Mouse (Mus musculus): ENCODE results near the gene Lrrc52. TPM values are rescaled to one million over a fixed set of nuclear protein-coding genes. Genes with fewer than 3 reads are reported as not detected.

Gene Lrrc52
- total RNA-seq (2021) (1 to 10 TPM; 2.4 to 5.2 TPM), polyA plus RNA-seq (2012; rRNA removed) (0.39 and 1.6 TPM in 2 replicates)
- long read RNA-seq, partial matches to known transcripts, result 0 of 1 reads
- long read RNA-seq, other reads (novel, unspliced or antisense), result 0 of 1 reads

GRCm38 (mm10) chr1:167466765-167467426 is at the start of gene Lrrc52:
TSS of gene Lrrc52 (minus strand) at chr1:167466780.
- no peaks in the 10 kb centered on the region for H3K79me2 ChIP-seq (replicated peaks; ENCODE audit: control insufficient read depth, insufficient read depth, low read length)
- H3K27ac ChIP-seq, result peak within 1 kb of the TSS; percentile 88
- peak within 1 kb of the TSS; percentile 66 for H3K9ac ChIP-seq (ENCODE audit: low read depth, low read length)
- H3K4me1 ChIP-seq (ENCODE audit: control insufficient read depth, insufficient read depth, low read length), result peaks cover 6% of the 10 kb centered on the region
- WGBS, result 11% methylated on average over 9 of the region's 9 CpGs
- peak; percentile 75 to 88 for DNase-seq
- intact Hi-C loops (cut with DNase I), result loop anchor here (10.0 kb wide), 1 partner anchor 58 kb away; no protein-coding TSS in a partner anchor
- no peaks in the 10 kb centered on the region for H3K36me3 ChIP-seq (ENCODE audit: control insufficient read depth, insufficient read depth, low read length)
- TF ChIP-seq POLR2A (IDR thresholded peaks at IDR 0.05; ENCODE audit: insufficient read depth, low read depth, low read length) (no peak; the same call in 1 of the 2 replicates), EP300 (IDR thresholded peaks at IDR 0.05; ENCODE audit: insufficient read depth, low read depth, low read length) (peak; percentile 67; the same call in 1 of the 2 replicates)
- no peak within 1 kb of the TSS for H3K4me3 ChIP-seq
- no peaks in the 10 kb centered on the region for H3K27me3 ChIP-seq (ENCODE audit: control insufficient read depth, insufficient read depth, low read length)

DNA sequence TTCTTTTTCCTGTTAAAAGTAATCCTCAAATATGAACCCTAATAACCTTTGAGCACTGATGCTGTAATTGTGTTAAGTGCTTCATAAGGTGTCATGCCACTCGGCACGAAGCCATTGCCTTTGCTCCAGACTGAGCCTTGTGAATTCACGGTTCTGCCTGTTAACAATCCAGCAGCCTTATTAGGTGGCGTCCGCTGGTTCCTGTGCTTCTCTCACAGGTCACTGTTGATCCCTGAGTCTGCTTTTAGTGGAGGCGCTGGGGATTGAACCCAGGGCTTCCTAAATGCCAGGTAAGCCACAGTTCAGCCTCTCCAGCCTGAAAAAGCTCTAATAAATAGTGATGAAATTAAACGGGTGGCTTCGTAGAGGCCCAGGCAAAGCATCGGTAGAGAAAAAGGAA is 45.0 kb upstream of the Lrrc52 start:
- Histone ChIP-seq H3K79me2 (replicated peaks; ENCODE audit: control insufficient read depth, insufficient read depth, low read length) (no peaks in the 10 kb centered on the region), H3K4me3 (no peak overlapping the region), H3K27ac (no peak overlapping the region), H3K36me3 (ENCODE audit: control insufficient read depth, insufficient read depth, low read length) (no peaks in the 10 kb centered on the region), H3K4me1 (ENCODE audit: control insufficient read depth, insufficient read depth, low read length) (no peaks in the 10 kb centered on the region), H3K27me3 (ENCODE audit: control insufficient read depth, insufficient read depth, low read length) (no peaks in the 10 kb centered on the region), H3K9ac (ENCODE audit: low read depth, low read length) (no peak overlapping the region)
- intact Hi-C loops (cut with DNase I), result no loop called here
- 86% methylated on average over 9 of the region's 9 CpGs for WGBS
- TF ChIP-seq EP300 (IDR thresholded peaks at IDR 0.05; ENCODE audit: insufficient read depth, low read depth, low read length) (no peak), POLR2A (IDR thresholded peaks at IDR 0.05; ENCODE audit: insufficient read depth, low read depth, low read length) (no peak), CTCF (IDR thresholded peaks at IDR 0.05) (no peak)
- DNase-seq, result no peak

- no peak overlapping the region for H3K4me3 ChIP-seq
- no peak overlapping the region for H3K9ac ChIP-seq (ENCODE audit: low read depth, low read length)
- no peaks in the 10 kb centered on the region for H3K4me1 ChIP-seq (ENCODE audit: control insufficient read depth, insufficient read depth, low read length)
- no peak for DNase-seq
- no peak overlapping the region for H3K27ac ChIP-seq
- WGBS, result 82% methylated on average over 7 of the region's 7 CpGs
- intact Hi-C loops (cut with DNase I), result no loop called here
- H3K36me3 ChIP-seq (ENCODE audit: control insufficient read depth, insufficient read depth, low read length), result no peaks in the 10 kb centered on the region
- TF ChIP-seq CTCF (IDR thresholded peaks at IDR 0.05), result no peak
- TF ChIP-seq EP300 (IDR thresholded peaks at IDR 0.05; ENCODE audit: insufficient read depth, low read depth, low read length), result no peak
- TF ChIP-seq POLR2A (IDR thresholded peaks at IDR 0.05; ENCODE audit: insufficient read depth, low read depth, low read length), result no peak
- no peaks in the 10 kb centered on the region for H3K27me3 ChIP-seq (ENCODE audit: control insufficient read depth, insufficient read depth, low read length)
- no peaks in the 10 kb centered on the region for H3K79me2 ChIP-seq (replicated peaks; ENCODE audit: control insufficient read depth, insufficient read depth, low read length)
Observed at GRCm38 (mm10) chr1:167506048-167506447, 39.5 kb upstream of the Lrrc52 start.

GRCm38 (mm10) chr1:167505427-167505826 is 38.8 kb upstream of the Lrrc52 start:
- Histone ChIP-seq H3K27me3 (ENCODE audit: control insufficient read depth, insufficient read depth, low read length) (no peaks in the 10 kb centered on the region), H3K79me2 (replicated peaks; ENCODE audit: control insufficient read depth, insufficient read depth, low read length) (no peaks in the 10 kb centered on the region), H3K36me3 (ENCODE audit: control insufficient read depth, insufficient read depth, low read length) (no peaks in the 10 kb centered on the region), H3K4me1 (ENCODE audit: control insufficient read depth, insufficient read depth, low read length) (no peaks in the 10 kb centered on the region), H3K27ac (no peak overlapping the region), H3K4me3 (no peak overlapping the region), H3K9ac (ENCODE audit: low read depth, low read length) (no peak overlapping the region)
- intact Hi-C loops (cut with DNase I), result no loop called here
- no peak for DNase-seq
- no peak for TF ChIP-seq CTCF (IDR thresholded peaks at IDR 0.05)
- no peak for TF ChIP-seq POLR2A (IDR thresholded peaks at IDR 0.05; ENCODE audit: insufficient read depth, low read depth, low read length)
- TF ChIP-seq EP300 (IDR thresholded peaks at IDR 0.05; ENCODE audit: insufficient read depth, low read depth, low read length), result no peak
- 94% methylated on average over 1 of the region's 1 CpGs for WGBS

- no peak for DNase-seq
- H3K27me3 ChIP-seq (ENCODE audit: control insufficient read depth, insufficient read depth, low read length), result no peaks in the 10 kb centered on the region
- H3K27ac ChIP-seq, result no peak overlapping the region
- H3K79me2 ChIP-seq (replicated peaks; ENCODE audit: control insufficient read depth, insufficient read depth, low read length), result no peaks in the 10 kb centered on the region
- no peak overlapping the region for H3K9ac ChIP-seq (ENCODE audit: low read depth, low read length)
- intact Hi-C loops (cut with DNase I), result no loop called here
- WGBS, result 73% methylated on average over 12 of the region's 12 CpGs
- TF ChIP-seq EP300 (IDR thresholded peaks at IDR 0.05; ENCODE audit: insufficient read depth, low read depth, low read length) (no peak), POLR2A (IDR thresholded peaks at IDR 0.05; ENCODE audit: insufficient read depth, low read depth, low read length) (no peak), CTCF (IDR thresholded peaks at IDR 0.05) (no peak)
- no peaks in the 10 kb centered on the region for H3K36me3 ChIP-seq (ENCODE audit: control insufficient read depth, insufficient read depth, low read length)
- no peak overlapping the region for H3K4me3 ChIP-seq
- H3K4me1 ChIP-seq (ENCODE audit: control insufficient read depth, insufficient read depth, low read length), result no peaks in the 10 kb centered on the region
Observed at GRCm38 (mm10) chr1:167499097-167499850, 32.7 kb upstream of the Lrrc52 start.

GRCm38 (mm10) chr1:167497991-167498390 is 31.4 kb upstream of the Lrrc52 start:
- intact Hi-C loops (cut with DNase I), result no loop called here
- 43% methylated on average over 10 of the region's 10 CpGs for WGBS
- no peaks in the 10 kb centered on the region for H3K4me1 ChIP-seq (ENCODE audit: control insufficient read depth, insufficient read depth, low read length)

More at GRCm38 (mm10) chr1:167497991-167498390, 31.4 kb upstream of the Lrrc52 start:
- Histone ChIP-seq H3K79me2 (replicated peaks; ENCODE audit: control insufficient read depth, insufficient read depth, low read length) (no peaks in the 10 kb centered on the region), H3K4me3 (no peak overlapping the region), H3K9ac (ENCODE audit: low read depth, low read length) (no peak overlapping the region), H3K36me3 (ENCODE audit: control insufficient read depth, insufficient read depth, low read length) (no peaks in the 10 kb centered on the region), H3K27me3 (ENCODE audit: control insufficient read depth, insufficient read depth, low read length) (no peaks in the 10 kb centered on the region), H3K27ac (no peak overlapping the region)
- DNase-seq, result no peak
- TF ChIP-seq POLR2A (IDR thresholded peaks at IDR 0.05; ENCODE audit: insufficient read depth, low read depth, low read length), result no peak
- no peak for TF ChIP-seq EP300 (IDR thresholded peaks at IDR 0.05; ENCODE audit: insufficient read depth, low read depth, low read length)
- TF ChIP-seq CTCF (IDR thresholded peaks at IDR 0.05), result no peak
